Mouse (Mus musculus) large intestine, adult 2 months (tissue): Measurements from ENCODE around the gene Rae1. TPM values are rescaled to one million over a fixed set of nuclear protein-coding genes. Genes with fewer than 3 reads are reported as not detected.
A peak's percentile ranks its signal among the peaks of the same experiment; 100 is the strongest.

Experiments
- DNase-seq: peaks from one replicate; pipeline ENCODE4 v3.0.0-alpha.2; 2012; ENCODE audit warnings: low read depth, low spot score
- WGBS: fragments of 180-500 bp; shearing (Covaris S2); methylation state at CpG from one replicate; pipeline ENCODE4 v1.1.7; 2018; 5-methylcytosine and 5-hydroxymethylcytosine counted together
- polyA plus RNA-seq: library from polyadenylated mRNA; depleted of rRNA; stranded (reverse); fragments of >200 nt; gene quantifications from 2 replicates; pipeline ENCODE4 v1.2.3, GENCODE M21; 2012

Rae1 gene
- polyA plus RNA-seq, 1 experiment, result 51.8 TPM

DNA sequence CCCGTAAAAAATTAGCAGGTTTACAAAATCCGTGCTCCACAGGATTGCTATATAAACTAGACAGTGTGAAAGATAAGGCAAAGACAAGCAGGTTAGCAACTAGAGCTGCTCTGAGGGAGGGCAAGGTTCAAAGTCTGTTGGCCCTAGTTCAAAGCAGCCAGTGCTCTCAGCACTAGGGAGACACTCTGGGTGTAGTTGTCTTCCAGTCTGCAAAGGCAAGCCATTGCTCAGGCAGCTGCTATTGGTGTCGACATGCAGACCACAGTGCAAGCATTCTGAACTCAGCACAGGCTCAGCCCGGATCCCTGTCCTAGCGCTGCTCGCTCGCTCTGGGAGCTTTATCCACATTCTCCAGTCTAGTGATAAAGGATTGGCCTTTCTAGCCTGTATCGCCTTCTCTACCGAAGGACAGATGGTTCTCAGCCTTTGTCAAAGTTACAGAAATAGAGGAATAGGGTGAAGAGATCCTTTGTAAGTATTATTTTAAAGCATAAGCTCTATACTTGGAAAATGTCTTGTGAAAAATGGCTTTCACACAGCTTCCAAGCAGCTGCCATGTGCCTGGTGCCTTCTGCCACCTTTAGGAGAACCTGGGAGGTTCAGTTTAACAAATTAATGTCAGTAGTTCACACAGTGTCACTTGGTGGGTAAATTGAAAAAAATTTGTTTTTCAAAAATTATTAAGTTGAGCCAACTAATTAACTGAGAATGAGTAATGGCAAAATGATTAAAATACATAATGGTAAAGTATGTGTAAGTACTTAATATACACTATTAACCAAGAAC lies 16.9 kb upstream of the Rae1 start:
- 35% methylated on average over 9 of the region's 9 CpGs for WGBS
- DNase-seq, result peak; percentile 48

DNA sequence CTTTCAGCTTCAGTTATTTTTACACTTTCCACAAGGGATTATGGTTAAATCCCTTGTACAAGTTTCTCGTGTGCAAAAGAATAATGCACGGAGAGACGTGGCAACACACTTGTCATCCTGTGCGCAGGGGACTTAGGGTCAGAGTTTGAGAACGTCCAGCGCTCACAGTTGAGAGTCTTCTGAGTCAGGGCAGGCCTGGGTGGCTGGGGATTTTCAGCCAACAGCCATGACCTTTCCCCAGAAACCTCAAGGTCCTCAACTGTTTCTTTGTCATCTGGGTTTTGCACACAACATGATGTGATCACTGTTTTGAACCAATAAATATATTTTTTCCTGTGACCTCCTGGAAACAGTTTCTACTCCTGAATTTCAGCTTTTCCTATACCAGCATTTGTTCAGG lies 9.8 kb upstream of the Rae1 start:
- DNase-seq, result no peak
- WGBS, result 79% methylated on average over 6 of the region's 6 CpGs

DNA sequence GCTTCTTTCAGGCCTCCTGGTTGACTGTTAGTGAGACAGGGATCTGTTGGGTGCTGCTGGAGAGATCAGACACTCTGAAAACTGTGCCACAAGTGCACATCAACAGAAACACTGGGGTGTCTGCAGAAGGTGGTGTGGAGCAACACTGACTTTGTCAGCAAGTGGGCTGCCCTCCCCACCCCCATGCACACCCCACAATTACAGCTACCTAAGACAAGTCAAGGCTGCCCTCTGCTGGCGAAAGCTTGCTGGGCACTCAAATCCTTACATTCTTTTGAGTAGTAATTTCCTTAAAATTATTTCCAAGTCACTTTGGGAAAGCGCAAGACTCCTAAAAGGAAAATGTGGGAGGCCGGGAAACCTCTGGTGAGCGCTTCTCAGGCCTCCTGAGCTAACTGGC lies 3.7 kb upstream of the Rae1 start:
- 18% methylated on average over 4 of the region's 4 CpGs for WGBS
- no peak for DNase-seq

DNA sequence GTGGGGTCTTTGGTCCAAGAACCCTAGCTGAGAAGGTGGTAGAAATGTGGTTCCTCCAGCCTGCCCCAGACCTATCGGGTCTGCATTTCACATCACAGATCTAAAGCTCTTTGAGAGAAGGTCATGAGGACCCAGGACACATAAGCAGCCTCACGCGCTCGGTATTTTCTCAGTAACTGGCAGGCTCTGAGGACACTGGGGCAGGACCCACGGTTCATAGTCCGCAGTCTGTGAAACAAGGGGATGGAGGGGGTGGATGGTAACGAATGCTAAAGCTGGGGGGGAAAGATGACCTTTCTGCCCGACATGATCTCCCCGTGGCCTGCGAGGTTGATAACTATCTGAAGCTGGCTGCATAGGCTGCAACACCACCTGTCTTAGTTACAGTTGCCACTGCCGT lies 2.2 kb upstream of the Rae1 start:
- DNase-seq, result no peak
- 62% methylated on average over 11 of the region's 11 CpGs for WGBS

DNA sequence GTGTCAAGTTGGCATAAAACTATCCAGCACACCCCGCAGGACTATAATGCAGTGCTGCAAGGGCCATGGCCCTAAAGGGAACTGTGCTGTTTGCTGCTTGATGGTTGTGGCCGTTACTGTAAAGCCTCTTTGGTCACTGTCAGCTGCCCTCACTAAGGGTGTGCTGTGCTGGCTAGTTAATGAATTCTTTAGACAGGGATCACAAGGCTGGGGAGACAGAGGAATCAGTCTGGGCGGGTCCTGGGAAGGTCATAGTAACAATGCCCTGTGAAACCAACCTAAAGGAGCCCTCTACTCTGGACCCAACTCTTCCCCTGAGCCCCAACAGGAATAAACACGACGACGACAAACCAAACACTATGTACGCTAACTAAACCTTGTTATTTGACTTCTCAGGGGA lies 1.4 kb upstream of the Rae1 start:
- WGBS, result 55% methylated on average over 7 of the region's 7 CpGs
- no peak for DNase-seq

DNA sequence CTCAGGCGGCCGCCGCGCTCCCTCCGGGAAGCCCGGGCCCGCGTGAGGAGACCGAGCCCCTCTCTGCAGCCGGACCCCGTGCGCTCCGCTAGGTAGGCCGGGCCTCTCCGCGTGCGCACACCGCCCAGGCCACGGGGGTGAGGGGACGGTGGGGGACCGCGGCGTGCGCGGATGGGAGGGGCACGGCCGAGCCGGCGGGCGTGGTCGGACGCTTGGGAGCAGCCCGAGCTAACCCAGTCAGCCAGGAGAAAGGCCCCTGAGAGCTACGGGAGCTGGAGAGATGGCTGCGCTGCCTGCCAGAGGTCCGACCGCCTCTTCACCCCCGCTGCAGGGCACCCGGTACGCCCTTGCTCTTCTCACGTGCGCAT lies 352 bp downstream of the Rae1 start:
- DNase-seq, result no peak
- WGBS, result 1% methylated on average over 42 of the region's 42 CpGs

DNA sequence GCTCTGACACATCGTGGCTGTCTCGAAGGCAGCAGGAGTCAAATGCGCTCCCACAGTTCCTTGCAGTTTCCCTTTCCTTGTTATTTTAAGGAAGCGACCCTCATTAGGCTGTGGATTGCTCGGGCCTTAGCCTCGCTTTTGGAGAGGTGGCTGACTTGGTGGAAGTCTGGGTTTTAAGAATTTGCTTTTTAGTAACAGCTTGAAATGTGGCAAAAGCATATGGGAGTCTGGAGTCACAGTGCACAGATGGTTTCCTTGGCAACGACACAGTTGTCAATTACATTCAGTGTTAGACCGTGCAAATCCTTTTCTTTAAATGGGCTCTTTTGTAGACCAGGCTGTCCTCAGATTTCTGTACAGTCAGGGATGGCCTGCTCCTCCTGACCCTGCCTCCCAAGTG lies 1.0 kb downstream of the Rae1 start:
- 11% methylated on average over 8 of the region's 8 CpGs for WGBS
- no peak for DNase-seq

DNA sequence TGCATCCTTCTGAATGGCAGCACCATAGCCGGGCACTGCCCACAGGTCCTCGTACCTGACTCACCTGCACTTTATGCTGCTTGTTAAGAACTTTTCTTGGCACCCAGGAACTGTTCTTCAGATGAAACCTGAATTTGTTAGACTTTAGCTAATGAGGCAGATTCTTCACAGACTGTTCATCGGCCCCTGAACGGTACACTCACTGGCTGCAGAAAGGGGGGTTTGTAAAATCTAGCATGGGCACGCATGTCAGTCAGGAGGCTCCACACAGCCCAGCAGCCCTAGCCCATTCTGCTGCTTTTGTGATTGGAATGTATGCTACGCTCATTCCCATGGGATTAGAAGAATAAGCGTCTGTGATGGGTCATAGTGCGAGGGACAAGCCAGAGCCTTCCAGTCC lies 3.8 kb downstream of the Rae1 start:
- no peak for DNase-seq
- 94% methylated on average over 8 of the region's 8 CpGs for WGBS

DNA sequence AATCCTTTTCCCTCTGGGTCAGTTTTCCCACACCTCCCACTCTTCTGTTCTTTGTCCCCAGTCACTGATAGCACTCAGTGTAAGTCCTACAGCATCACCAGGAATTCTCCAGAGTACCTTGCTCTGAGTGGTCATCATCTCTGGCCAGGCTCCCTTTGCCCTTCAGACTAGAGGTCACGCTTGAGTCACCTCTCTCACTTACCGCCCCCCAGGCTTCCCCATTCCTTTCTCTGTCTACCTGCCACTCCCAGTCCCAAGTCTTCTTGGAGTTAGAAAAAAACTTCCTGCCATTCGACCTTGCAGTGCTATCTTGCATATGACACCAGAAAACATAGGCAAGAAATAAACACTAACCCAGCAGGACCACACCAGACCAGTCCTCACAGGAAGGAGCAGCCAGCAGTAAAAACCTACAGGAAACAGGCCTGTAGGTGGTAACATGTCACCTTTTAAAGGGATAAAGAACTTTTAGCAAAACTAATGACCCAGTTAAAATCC lies 10.4 kb downstream of the Rae1 start:
- 55% methylated on average over 3 of the region's 3 CpGs for WGBS
- no peak for DNase-seq

DNA sequence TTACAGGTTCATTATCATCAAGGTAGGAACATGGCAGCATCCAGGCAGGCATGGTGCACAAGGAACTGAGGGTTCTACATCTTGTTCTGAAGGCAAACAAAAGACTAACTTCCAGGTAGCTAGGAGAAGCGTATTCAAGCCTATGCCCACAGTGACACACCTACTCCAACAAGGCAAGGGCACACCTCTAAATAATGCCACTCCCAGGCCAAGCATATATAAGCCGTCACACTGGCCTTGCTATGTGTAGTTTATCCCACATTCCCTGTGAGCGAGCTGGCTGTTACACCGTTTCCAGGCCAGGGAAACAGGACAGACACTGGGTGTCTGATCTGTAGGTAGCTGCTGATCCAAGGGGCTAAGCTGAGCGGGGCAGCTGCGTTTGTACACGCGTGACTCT lies 11.5 kb downstream of the Rae1 start:
- DNase-seq, result no peak
- 72% methylated on average over 8 of the region's 8 CpGs for WGBS

DNA sequence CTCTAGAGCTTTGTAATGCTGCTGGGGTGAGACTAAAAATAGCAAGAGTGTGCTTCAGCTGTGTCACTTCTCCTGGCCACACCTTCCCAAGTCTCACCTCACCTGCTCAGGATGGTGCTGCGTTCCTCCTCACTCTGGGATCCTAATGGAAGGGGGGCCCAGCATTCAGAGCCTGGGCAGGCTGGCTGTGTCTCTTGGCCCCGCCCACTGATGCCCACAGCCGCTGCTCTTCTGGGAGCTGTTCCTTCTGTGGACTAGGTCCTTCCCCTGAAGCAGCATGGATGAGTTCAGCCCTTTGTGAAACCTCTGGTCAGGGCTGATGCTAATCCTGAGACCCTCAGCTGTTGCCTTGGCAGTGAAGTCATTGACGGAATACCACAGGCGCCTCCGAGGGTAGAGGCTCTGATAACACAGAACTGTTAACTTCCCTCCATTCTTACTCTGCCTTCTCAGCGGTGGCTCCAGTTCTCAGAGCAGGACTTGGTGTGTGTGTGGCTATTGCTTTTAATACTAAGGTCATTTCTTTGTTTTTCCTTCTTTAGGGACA lies 14.9 kb downstream of the Rae1 start:
- 78% methylated on average over 7 of the region's 7 CpGs for WGBS

DNA sequence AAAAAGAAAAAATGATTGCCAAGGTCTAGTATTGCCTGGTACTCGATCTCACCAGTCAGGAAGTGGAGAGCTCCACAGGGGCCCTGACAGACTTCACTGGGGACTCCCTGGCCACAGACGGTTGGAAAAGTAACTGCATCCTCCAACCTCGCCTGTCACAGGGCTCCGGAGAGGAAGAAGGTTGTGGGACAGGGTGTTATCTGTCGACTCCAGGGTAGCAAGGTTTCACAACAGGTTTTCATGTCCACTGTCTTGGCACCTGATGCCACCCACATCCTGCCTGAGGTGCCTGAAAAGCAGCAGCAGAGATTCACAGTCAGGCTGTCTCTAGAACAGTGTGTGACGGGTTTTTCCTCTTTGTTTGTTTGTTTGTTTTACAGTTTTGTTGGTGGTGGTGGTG lies 18.0 kb downstream of the Rae1 start:
- no peak for DNase-seq
- 40% methylated on average over 6 of the region's 6 CpGs for WGBS

More for the DNA sequence above, 14.9 kb downstream of the Rae1 start:
- no peak for DNase-seq

DNA sequence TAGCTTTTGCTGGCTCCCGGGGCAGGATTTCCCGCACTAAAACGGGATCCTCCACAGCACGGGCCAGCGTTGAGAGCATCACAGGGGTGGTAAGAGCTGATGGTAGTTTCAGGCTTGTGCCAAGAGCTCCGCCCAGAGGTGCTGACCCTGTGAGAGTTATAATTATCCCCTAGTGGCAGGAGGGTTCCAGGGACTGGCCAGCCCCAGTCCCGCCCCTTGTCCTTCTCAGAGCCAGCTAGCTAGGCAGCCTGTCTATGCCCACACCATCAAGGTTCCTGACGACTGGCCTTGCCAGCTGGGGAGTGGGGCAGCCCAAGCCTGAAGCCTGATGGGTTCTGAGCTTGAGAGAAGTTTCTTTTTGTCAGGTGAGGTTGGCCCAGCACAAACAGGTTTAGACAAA lies 18.7 kb downstream of the Rae1 start:
- 16% methylated on average over 8 of the region's 8 CpGs for WGBS
- DNase-seq, result no peak

DNA sequence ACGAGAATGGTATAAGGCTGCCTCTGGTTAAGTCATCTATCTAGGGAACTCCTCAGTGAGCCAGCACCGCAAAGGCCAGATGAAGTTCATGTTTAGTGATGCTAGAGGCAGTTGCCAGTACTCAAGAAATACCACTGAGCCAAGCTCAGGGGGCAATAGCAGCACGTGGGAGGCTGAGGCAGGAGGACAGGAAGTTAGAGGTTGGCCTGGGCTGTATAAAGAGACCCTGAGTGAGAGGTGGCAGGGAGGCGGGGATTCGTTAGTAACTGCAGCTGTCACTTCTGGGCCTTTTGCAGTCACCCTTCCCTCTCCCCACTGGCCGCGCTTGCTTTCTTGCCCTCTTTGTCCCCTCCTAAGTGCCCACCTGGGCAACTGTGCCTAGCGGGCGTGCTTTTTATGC lies 19.4 kb downstream of the Rae1 start:
- no peak for DNase-seq
- 24% methylated on average over 9 of the region's 9 CpGs for WGBS

DNA sequence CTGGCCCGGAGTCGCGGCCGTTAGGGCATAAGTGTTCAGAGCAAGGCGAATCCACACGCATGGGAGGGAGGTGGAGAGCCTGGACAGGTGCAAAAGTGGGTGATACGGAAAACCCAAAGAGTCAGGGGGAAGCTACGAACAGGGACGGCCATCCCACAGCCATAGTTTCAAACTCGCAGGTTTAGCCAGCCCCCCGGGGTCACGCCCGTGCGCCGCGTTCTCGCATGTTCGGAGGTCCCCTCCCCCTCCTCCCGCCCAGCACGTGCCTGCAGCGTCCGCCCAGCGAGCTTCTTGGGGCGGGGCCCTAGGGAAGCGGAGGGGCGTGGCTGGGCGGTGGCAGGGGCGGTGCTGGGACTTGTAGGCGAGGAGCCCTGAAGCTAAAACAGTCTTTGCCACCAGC lies 19.9 kb downstream of the Rae1 start:
- no peak for DNase-seq
- WGBS, result under 1% methylated on average over 29 of the region's 29 CpGs

DNA sequence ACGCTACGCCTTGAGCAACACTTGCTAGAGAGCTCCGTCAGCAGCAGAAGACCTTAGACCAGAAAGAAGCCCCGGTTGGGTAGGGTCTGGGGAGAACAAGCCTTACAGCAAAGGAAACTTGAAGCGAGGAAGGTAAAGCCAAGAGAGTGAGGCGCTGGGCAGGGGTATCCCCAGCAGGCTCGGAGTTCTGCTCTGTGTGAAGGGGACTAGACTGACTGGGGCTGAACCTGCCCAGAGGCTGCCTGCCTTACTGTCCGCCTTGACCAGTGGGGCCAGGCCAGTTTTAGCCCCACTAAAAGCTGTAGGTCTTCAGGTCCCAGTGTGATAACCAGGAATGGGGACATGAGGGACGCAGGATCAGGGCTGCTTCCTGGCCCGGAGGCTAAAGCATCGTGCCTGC lies 20.5 kb downstream of the Rae1 start, which contains the start of gene Rbm38:
Gene Rbm38 (plus strand): TSS at position 69 of the 400 bp plus-strand sequence.
- no peak for DNase-seq
- WGBS, result 56% methylated on average over 11 of the region's 11 CpGs

DNA sequence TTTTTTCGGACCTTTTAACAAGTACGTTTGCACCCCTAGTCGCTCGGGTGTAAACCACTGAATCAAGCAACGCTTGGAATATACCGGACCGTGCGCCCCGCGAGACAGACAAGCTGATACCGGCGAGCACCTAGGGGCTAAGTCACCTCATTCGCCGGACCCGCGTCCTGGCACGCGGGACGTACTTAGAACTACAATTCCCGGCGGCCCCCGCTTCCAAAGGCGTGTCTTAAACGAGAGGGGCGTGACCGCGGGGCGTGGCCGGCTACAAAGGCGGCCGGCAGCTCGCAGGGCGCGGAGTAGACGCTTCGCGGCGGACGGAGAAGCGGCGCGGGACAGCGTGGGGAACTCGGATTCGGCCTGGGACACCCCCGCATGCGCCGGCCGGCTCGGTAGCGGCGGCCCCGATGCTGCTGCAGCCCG lies 21.7 kb downstream of the Rae1 start:
- no peak for DNase-seq
- under 1% methylated on average over 54 of the region's 54 CpGs for WGBS

DNA sequence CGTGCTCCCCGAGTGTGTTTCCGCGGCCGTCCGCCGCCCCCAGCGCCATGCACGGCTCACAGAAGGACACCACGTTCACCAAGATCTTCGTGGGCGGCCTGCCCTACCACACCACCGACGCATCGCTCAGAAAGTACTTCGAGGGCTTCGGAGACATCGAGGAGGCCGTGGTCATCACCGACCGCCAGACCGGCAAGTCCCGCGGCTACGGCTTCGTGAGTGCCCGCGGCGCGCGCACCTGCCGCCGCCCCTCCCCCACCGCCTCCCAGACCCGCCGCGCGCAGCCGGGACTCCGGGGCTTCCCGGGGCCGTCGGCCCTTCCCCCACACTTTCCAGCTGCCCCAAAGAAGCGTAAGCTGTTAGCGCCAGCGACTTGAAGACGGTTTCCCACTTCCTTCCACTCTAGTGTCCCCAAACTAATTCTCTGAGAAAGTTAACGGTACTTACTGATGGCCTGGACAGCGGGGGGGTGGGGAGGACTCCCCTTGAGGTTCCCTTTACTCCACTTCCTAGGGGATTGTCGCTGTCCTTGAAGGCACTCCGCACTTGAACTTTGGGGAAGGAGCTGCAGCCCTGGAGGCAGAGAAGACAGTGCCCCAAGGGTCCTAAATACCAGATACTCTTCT lies 22.3 kb downstream of the Rae1 start:
- 2% methylated on average over 51 of the region's 51 CpGs for WGBS
- DNase-seq, result no peak

DNA sequence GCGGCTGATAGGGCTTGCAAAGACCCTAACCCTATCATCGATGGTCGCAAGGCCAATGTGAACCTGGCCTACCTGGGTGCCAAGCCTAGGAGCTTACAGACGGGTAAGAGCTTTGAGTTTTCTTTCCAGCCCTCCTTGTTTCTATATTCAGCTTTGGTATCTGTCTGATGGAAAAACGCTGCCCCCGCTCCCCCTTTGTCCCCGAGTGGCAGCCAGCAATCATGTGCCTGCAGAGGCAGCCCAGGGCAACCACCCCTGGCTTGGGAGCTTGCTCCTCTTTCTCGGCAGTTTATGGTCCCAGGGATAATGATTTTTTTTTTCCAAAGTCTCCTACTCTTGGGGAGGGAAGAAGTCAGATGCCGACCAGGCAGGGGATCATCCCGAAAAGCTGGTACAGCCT lies 22.9 kb downstream of the Rae1 start:
- WGBS, result 24% methylated on average over 10 of the region's 10 CpGs
- DNase-seq, result no peak

DNA sequence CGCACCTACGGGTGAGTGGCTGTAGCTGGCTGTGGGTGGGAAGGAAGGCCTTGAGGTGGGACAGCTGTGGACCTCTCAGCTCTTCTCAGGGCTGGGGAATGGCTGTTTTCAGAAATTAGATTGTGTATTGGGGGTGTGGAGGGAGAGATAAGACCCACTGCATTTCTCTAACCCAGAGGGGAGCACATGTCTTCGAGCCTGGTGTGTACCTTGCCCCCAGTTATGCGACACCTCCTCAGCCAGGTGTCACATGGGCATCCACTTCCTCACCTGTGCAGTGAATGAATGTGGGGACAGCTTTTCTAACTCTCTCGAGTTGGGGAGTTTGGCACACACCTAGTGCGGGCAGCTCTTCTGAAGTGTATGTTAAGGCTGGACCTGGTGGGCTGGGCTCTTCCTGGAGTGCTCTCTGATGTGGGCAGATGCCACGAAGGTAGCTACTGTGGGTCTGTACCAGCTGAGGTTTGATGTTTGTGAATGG lies 23.5 kb downstream of the Rae1 start:
- no peak for DNase-seq

DNA sequence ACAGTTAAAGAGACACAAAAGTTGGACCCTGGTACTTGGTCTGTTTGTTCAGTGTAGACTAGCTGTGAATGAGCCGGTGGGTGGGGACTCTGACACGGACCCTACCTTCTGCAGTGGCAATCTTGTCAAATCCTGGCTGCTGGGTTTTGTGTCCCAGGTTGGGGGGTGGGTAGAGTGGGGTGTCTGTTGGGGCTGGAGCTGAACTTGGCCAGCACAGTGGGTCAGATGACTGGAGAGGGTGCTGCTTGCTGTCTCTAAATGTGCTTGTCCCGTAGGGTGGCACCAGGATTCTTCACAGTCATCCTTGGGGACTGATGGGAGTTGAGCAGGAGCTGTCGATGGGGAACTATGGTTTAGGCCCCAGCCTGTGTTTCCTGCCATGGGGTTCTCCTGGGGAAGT lies 24.0 kb downstream of the Rae1 start:
- DNase-seq, result no peak
- WGBS, result 32% methylated on average over 4 of the region's 4 CpGs

More for the DNA sequence above, 23.5 kb downstream of the Rae1 start:
- 23% methylated on average over 7 of the region's 7 CpGs for WGBS
